Mouse (Mus musculus) urinary bladder, adult 2 months (tissue): ENCODE data around the gene Sh3pxd2b. TPM values are rescaled to one million over a fixed set of nuclear protein-coding genes. Genes with fewer than 3 reads are reported as not detected.

Source experiments
- DNase-seq: peaks from one replicate; pipeline ENCODE4 v3.0.0; 2022; ENCODE audit warnings: low spot score
- polyA plus RNA-seq: library from polyadenylated mRNA; depleted of rRNA; stranded (reverse); fragments of >200 nt; gene quantifications from 2 replicates; pipeline ENCODE4 v1.2.3, GENCODE M21; 2012

Sh3pxd2b gene
- polyA plus RNA-seq, 1 experiment = 10.0 TPM

GRCm38 (mm10) chr11:32373266-32374026 lies 25.8 kb downstream of the Sh3pxd2b start:
- no peak for DNase-seq

- DNase-seq = no peak
Observed at GRCm38 (mm10) chr11:32374027-32374589, 26.5 kb downstream of the Sh3pxd2b start.

- no peak for DNase-seq
Observed at GRCm38 (mm10) chr11:32375104-32375535, 27.5 kb downstream of the Sh3pxd2b start.

GRCm38 (mm10) chr11:32376086-32376485 lies 28.5 kb downstream of the Sh3pxd2b start:
- no peak for DNase-seq

GRCm38 (mm10) chr11:32379910-32380309 lies 32.3 kb downstream of the Sh3pxd2b start:
- DNase-seq = no peak

GRCm38 (mm10) chr11:32383341-32384134 lies 35.9 kb downstream of the Sh3pxd2b start:
- no peak for DNase-seq

- DNase-seq = no peak
Observed at GRCm38 (mm10) chr11:32384135-32384801, 36.6 kb downstream of the Sh3pxd2b start.

- DNase-seq = no peak
Observed at GRCm38 (mm10) chr11:32386043-32386442, 38.4 kb downstream of the Sh3pxd2b start.

- no peak for DNase-seq
Observed at GRCm38 (mm10) chr11:32388064-32388463, 40.4 kb downstream of the Sh3pxd2b start.

GRCm38 (mm10) chr11:32393095-32393494 lies 45.5 kb downstream of the Sh3pxd2b start:
- DNase-seq = no peak

GRCm38 (mm10) chr11:32395791-32396190 lies 48.2 kb downstream of the Sh3pxd2b start:
- no peak for DNase-seq

- no peak for DNase-seq
Observed at GRCm38 (mm10) chr11:32398446-32398845, 50.8 kb downstream of the Sh3pxd2b start.

GRCm38 (mm10) chr11:32399261-32399660 lies 51.6 kb downstream of the Sh3pxd2b start:
- DNase-seq = no peak

GRCm38 (mm10) chr11:32402712-32403111 lies 55.1 kb downstream of the Sh3pxd2b start:
- no peak for DNase-seq

GRCm38 (mm10) chr11:32404708-32405107 lies 57.1 kb downstream of the Sh3pxd2b start:
- DNase-seq = no peak

- DNase-seq = no peak
Observed at GRCm38 (mm10) chr11:32407863-32408262, 60.2 kb downstream of the Sh3pxd2b start.

- DNase-seq = no peak
Observed at GRCm38 (mm10) chr11:32409052-32409451, 61.4 kb downstream of the Sh3pxd2b start.

GRCm38 (mm10) chr11:32409823-32410562 lies 62.4 kb downstream of the Sh3pxd2b start:
- DNase-seq = no peak

- no peak for DNase-seq
Observed at GRCm38 (mm10) chr11:32420001-32420400, 72.4 kb downstream of the Sh3pxd2b start.

- no peak for DNase-seq
Observed at GRCm38 (mm10) chr11:32423311-32423710, 75.7 kb downstream of the Sh3pxd2b start.

GRCm38 (mm10) chr11:32424600-32424999 lies 77.0 kb downstream of the Sh3pxd2b start:
- DNase-seq = no peak
